Mouse (Mus musculus) myocyte (in vitro differentiated cells): ENCODE data around the gene Kcnb1.

Experiments
- E2F4 ChIP-seq: IDR thresholded peaks from one replicate; pipeline ENCODE4 v1.6.1; 2011; ENCODE audit warnings: mild to moderate bottlenecking, control low read depth, moderate library complexity; ENCODE audit not compliant: insufficient read depth
- POLR2A ChIP-seq: IDR thresholded peaks from one replicate; pipeline ENCODE4 v1.6.1; 2011; ENCODE audit warnings: low read depth, mild to moderate bottlenecking, control low read depth, moderate library complexity; ENCODE audit not compliant: insufficient read length

- TF ChIP-seq E2F4: no peak
- no peak for TF ChIP-seq POLR2A
Measured at GRCm38 (mm10) chr2:167071266-167071640, 118.7 kb downstream of the Kcnb1 start.
